Mouse (Mus musculus): ENCODE measurements at regions not wholly inside any gene's neighbourhood (a gene's known extent, or its start where the extent isn't known, plus 50 kb on each side); places are given as distances from the start of the nearest gene placed in this dataset.

DNA sequence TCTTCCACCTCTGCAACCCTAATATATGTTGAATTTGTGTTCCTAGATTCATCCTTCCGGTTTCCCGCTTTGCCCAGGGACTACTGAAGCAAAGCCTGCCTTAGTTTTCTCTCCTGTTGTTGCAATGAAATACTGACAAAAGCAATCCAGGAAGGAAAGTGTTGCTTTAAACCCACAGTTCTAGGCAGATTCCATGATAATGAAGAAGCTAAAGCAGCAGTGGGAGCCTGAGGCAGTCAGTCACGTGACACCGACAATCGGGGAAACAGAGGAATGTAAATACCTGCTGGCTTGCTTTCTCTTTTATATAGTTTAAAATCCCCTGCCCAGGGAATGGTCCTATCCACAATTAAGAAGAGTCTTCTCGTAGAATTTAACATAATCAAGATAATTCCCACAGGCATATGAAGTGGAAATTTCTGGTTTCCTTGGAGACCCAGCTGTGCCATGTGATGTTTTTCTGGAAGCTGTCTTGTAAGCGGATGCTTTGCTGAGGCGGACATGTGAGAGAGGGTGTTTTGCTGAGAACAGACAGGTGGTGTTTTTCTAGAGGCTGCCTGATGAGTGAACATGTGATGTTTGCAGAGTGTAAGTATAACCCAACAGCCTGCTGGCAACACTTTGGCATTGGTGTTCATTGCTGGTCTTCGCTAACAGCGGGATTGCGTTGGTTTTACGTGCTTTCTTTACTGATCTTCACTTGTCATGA, 398.0 kb downstream of the Prim2 start:
- peak; percentile 6 to 8 for DNase-seq

DNA sequence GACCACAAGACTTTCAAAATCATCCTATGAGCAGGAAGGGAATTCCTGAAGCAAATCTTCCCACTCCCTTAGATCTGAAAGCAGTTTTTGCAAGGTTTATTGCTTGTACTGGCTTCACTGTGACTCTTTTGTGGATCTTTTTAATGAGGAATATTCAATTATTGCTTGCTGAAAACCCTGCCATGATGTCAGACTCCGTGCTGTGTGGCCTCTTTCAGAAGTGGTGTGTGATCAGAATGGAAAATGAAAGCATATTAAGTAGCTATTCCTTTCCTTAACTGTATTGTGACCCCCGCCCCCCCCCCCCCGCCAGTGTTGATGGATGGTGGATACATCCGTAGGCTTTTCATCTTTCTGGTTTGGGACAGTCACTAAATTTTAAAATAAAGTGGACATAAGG, 400.4 kb downstream of the Prim2 start:
- DNase-seq: no peak

GRCm38 (mm10) chr1:33265731-33266415, 403.7 kb downstream of the Prim2 start:
- DNase-seq: peak in 1 of 2 experiments; percentile 16

DNA sequence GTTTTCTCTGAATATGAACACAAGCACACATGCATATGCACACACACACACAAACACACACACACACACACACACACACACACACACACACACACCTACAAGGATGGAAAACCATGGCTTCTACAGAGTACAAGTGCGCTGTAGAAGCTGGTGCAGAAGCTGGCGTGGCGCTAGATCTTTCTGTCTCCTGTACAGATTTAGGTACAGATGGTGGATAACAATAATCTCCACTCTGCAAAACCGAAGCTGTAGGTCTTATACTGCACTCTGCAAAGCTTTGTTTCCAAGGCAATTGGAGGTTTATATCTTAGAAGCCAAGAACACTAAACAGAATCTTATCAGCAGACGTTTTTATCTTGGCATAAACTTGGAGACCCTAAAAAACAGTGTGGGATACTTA, 420.1 kb downstream of the Prim2 start:
- DNase-seq: no peak

- DNase-seq: peak; percentile 68 to 75
Measured at GRCm38 (mm10) chr1:33247076-33247475, 422.5 kb downstream of the Prim2 start.

DNA sequence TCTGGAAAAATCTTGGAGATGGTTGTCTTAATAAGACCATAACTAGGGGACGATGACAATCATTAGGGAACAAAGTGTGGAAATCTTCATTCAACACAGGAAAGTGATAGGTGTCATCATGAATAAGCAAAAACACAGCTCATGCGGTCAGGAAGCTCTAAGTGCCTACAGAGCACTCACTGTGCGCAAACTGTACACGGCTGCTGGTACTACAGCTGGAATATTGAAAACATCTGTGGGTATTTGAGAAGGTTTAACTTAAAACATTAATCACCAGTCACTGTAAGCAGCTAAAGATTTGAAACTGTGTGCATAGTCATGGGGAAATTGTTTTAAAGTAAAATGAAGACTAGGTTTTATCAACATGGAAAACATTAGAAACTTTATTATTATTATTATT, 424.4 kb downstream of the Prim2 start:
- no peak for DNase-seq

DNA sequence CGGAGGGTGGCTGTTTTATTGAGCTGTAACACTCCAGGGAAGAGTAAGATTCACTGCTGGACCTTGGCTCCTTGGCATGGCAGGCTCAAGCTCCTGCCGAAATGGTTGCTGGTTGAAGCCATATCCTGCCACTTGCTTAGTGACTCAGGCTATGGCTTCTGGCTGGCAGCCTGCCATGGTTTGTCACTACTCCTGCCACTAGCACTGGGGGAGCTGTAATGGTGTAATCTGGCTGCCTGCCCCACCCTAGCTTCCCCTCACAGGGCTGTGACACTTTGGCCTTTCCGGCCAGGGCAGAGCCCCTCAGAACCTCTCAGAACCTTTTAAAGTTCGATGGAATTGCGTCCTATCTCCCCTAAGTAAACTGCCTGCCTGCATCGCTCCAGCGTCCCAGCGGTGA, 424.9 kb downstream of the Prim2 start:
- DNase-seq: peak; percentile 40 to 52

GRCm38 (mm10) chr1:33222997-33223396, 446.6 kb downstream of the Prim2 start:
- DNase-seq: no peak

DNA sequence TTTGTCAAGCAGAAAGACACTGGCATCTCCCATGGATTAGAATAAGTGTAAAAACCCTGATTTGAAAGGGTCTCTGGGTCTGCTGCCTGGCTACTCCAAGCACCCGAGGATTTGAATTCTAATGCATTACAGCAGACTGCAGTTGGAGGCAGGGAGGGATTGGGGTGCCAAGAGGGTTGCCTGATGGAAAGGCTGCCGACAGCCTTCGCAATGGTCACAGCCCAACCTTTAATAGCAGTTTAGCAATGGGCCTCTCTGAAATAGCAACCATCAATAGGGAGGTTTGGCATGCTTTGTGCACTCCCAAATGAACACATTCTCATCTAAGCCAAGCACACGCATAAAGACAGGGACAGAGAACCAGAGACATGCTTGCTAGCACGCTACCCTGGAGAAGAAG, 454.8 kb downstream of the Prim2 start:
- DNase-seq: peak; percentile 37 to 42

- no peak for DNase-seq
Measured at GRCm38 (mm10) chr1:33214394-33214793, 455.2 kb downstream of the Prim2 start.

- DNase-seq: peak in 1 of 2 experiments; percentile 5
Measured at GRCm38 (mm10) chr1:33201571-33202189, 467.9 kb downstream of the Prim2 start.

- no peak for DNase-seq
Measured at GRCm38 (mm10) chr1:33195114-33195513, 474.5 kb downstream of the Prim2 start.

DNA sequence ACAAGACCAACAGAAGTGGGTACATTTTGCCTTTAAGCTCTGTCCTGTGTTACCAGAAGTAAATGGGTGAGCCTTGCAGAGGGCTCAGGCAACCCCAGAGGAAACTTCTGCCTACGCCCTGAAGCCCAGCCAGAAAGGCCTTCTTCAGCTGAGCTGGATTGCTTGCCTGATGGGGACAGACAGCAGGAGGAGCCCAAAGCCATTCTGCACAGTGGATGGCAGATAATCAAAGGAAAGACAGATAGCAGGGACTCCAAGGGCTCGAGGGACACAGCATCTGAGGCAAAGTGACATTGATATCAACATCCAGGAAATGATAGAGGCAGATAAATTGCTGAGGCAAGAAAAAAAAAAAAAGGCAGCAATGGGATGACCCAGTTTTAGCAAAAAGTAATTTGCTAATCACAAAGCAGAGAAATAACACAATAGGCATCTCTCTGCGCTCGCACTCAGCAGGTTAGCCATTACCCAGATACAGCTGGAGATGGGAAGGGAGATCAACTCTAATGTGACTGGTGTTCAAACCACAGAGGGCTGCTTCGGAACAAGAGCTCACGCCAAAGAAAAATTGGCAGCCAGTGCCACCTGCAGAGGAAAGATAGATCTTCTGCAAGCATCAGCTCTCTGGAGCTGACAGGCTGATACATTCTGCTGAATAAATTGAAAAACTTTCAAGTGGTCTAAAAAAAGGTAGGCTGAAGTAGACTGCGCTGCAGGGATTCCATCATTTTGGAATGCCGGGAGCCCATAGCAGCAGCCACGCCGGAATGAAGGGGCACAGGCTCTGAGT, 494.8 kb downstream of the Prim2 start:
- peak; percentile 67 to 70 for DNase-seq

DNA sequence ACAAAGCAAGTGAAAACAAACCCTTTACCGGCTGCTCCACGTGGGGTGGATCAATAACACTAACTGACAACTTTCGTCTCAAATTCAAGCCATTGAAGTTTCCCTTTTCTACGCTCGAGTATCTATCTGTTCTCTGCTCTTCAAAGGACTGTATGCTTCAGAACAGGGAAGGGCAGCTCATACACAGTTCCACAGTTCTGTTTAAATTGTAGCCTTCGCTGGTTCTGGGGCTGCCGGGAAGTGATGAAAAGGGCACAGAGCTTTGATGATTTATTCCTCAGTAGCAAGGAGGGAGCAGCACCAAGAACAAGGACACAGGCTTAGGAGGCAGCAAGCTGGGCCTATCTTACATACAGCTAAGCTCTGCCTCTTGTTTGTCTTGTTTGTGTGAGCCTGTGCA, 532.6 kb downstream of the Prim2 start:
- DNase-seq: no peak

GRCm38 (mm10) chr1:33130351-33130750, 539.2 kb downstream of the Prim2 start:
- no peak for DNase-seq

DNA sequence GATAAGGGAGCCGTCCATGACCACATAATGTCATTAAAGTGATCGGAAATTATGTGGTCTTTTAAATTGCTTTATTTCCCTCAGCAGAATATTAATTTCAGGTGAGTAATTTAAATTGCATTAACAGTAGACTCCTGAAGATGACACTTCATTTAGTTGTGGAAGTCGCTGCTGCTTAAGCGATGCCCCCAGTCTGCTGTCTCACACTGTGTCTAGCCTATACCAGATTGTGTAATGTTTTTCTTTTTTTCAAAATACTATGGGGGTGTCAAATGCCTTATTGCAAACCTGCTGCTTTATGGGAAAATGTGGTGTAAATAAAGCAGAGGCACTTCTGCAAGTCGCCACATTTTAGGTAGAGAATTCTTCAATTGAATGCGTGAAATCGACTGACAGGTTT, 544.5 kb downstream of the Prim2 start:
- DNase-seq: no peak

- no peak for DNase-seq
Measured at GRCm38 (mm10) chr1:33106286-33106685, 559.2 kb upstream of the Gm5415 start.

DNA sequence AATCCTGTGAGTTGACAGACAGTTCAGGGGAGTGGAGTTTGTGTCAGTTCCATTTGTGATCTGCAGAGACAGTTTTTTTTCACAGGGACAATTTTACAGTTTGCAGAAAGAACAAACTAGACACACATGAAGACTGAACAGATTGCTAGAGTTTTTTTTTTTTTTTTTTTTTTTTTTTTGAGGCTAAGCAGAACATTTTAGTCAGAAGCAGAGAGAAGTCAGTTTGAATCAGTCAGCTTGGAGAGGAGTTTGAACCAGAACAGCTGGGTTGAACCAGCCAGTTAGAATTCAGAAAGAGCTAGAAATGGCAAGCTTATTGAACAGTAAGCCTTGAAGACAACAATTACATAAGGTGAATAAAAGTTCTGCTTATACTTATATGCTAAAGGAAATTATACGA, 557.2 kb upstream of the Gm5415 start:
- no peak for DNase-seq

- DNase-seq: peak in 1 of 2 experiments; percentile 10
Measured at GRCm38 (mm10) chr1:33098062-33098461, 551.0 kb upstream of the Gm5415 start.

DNA sequence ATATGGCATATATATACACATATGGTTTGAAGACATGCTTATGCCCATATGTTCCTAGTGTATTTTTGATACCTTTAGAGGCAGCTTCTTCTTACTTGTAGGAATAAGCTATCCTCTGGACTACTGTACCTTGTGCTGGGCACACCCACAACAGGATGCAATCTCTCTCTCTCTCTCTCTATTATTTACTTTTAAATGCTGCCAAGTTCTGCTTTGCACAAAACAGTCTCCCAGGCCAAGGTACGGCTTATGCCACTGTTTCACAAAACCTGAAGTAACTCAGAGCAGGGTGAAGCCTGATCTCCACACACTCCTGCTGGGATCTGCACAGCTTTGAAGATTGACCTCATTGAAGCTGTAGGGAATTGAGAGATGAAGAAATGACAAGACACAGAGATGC, 549.8 kb upstream of the Gm5415 start:
- no peak for DNase-seq

DNA sequence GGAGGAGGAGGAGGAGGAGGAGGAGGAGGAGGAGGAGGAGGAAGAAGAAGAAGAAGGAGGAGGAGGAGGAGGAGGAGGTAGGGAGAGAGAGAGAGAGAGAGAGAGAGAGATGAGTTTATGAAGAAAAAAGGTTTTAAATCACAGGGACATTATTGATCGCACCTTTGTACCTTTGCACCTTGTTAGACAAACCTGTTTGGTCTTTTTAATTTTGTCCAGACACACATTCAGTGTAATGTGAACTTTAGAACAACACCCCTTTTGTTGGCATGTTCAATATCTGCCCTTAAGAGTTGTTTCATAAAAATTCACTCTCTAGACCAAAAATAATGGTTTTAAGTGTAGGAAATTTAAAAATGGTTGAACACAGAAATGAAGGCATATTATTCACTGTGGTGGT, 527.5 kb upstream of the Gm5415 start:
- DNase-seq: no peak

- DNase-seq: no peak
Measured at GRCm38 (mm10) chr1:33058010-33058409, 510.9 kb upstream of the Gm5415 start.

- no peak for DNase-seq
Measured at GRCm38 (mm10) chr1:33044388-33044787, 497.3 kb upstream of the Gm5415 start.

Data from cerebellum, postnatal 10 days (tissue).